ENCODE assay signal across 8 mouse cellular contexts in the genomic region with DNA sequence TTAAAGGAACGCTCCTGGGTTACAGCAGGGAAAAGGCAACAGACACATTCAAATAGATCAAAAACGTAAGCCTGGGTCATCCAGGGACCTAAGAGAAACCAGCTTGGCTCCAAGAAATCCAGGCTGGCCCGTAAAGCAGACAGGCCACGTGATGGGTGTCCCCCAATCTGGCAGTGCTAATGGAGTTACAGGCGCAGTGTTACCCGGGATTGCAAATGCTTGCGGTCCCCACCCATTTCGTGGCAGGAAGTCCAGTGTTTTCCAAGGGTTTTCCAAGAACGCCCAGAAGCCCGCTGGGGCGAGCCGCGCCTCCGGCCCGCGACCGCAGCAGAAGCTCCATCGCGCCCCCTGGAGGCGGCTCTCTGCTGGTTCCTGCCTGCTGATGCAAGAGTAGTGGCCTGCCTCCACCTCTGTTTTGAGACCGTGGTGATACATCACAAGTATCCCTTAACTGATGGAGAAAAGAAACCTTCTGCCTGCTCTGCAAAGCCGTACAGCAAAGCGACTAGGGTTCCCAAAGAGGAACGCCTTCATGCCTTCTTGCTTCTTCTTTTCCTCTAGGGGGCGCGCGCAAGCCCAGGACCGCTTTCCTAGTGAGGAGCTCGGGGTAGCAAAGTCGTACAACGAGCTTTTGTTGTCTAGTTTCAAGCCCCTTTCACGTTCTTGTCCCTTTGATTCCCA. TPM values are rescaled to one million over a fixed set of nuclear protein-coding genes. Genes with fewer than 3 reads are reported as not detected.
DNase-seq lines count a peak whose midpoint lies in the region; ATAC-seq and TF ChIP-seq lines count a peak whose summit lies in the region.

No protein-coding gene starts in this region.

- DNase-seq in adrenal gland, adult (ENCODE audit: inconsistent age in 2 of 2, low spot score in 1 of 2): peak; percentile 90 to 97
- peak; percentile 84 to 94 for DNase-seq in cerebellum, postnatal 4 days (ENCODE audit: low spot score in 2 of 2)
- DNase-seq in gastrocnemius, adult 2 months: peak; percentile 95
- DNase-seq in layer of hippocampus, postnatal 36 days: peak; percentile 82 to 83
- DNase-seq in lung, postnatal 10 days: peak; percentile 96
- peak; percentile 38 for DNase-seq in retina, postnatal 7 days (ENCODE audit: low read depth, low spot score)
- DNase-seq in urinary bladder, postnatal 25 days (ENCODE audit: low spot score): peak; percentile 92

- H3K36me3 ChIP-seq in hindbrain, embryonic 15.5 days: no peaks in the 10 kb centered on the region

- intact Hi-C loops in gastrocnemius, adult 2 months (cut with DNase I): loop anchor here (1.0 to 5.0 kb wide), 2 partner anchors 79 to 111 kb away; no protein-coding TSS in a partner anchor

- peak; percentile 82; the same call in 1 of the 2 replicates for ATAC-seq in hindbrain, embryonic 15.5 days (ENCODE audit: low FRiP score, low read depth)

- peak overlapping the region; percentile 39 for H3K9ac ChIP-seq in hindbrain, embryonic 15.5 days

- peak overlapping the region; percentile 68 for H3K4me2 ChIP-seq in hindbrain, embryonic 15.5 days

- peaks cover 15% of the 10 kb centered on the region for H3K4me1 ChIP-seq in hindbrain, embryonic 15.5 days (replicated peaks)

- no peak for TF ChIP-seq CTCF in gastrocnemius, adult 2 months (IDR thresholded peaks at IDR 0.05)

- WGBS in hindbrain, embryonic 15.5 days: 1% methylated on average over 32 of the region's 32 CpGs

- H3K27ac ChIP-seq in gastrocnemius, adult 2 months: peak overlapping the region; percentile 89
- peak overlapping the region; percentile 59 for H3K27ac ChIP-seq in hindbrain, embryonic 15.5 days (replicated peaks)

- H3K9me3 ChIP-seq in hindbrain, embryonic 15.5 days: no peaks in the 10 kb centered on the region

- H3K4me3 ChIP-seq in gastrocnemius, adult 2 months: peak overlapping the region; percentile 65
- peak overlapping the region; percentile 39 for H3K4me3 ChIP-seq in hindbrain, embryonic 15.5 days

- H3K27me3 ChIP-seq in hindbrain, embryonic 15.5 days: no peaks in the 10 kb centered on the region

RNA-seq across cellular contexts. Expression of gene Rbfox2, which starts 29.6 kb away (rescaled TPM):
- total RNA-seq in gastrocnemius, adult 2 months (2021): 10 to 100 TPM; 48.2 to 78.6 TPM
- polyA plus RNA-seq in hindbrain, embryonic 15.5 days (2015; fragmentation: Nextera tagmentation; extraction: Ambion mirVana): 140 and 151 TPM in 2 replicates
- total RNA-seq in layer of hippocampus, postnatal 36 days (2021): 100 to 1,000 TPM; 239 to 256 TPM

Comparison
In these comparisons a context has a peak if more than half of its experiments do, and no peak if none do; other contexts are left out.
1. Peak in every context shown above with its lines: DNase-seq, ATAC-seq, H3K4me3 ChIP-seq and H3K27ac ChIP-seq.
2. DNase-seq: peak in every context shown above with its lines; median percentile 96 in lung, postnatal 10 days; 95 in gastrocnemius, adult 2 months; 94 in adrenal gland, adult; 92 in urinary bladder, postnatal 25 days; 89 in cerebellum, postnatal 4 days; 82 in layer of hippocampus, postnatal 36 days; 38 in retina, postnatal 7 days.